Mouse (Mus musculus): ENCODE data around the gene Tgif1. TPM values are rescaled to one million over a fixed set of nuclear protein-coding genes. Genes with fewer than 3 reads are reported as not detected.

The Tgif1 gene
- total and polyA plus RNA-seq, 3 experiments: 44.5 to 74.4 (median 70.6) TPM

DNA sequence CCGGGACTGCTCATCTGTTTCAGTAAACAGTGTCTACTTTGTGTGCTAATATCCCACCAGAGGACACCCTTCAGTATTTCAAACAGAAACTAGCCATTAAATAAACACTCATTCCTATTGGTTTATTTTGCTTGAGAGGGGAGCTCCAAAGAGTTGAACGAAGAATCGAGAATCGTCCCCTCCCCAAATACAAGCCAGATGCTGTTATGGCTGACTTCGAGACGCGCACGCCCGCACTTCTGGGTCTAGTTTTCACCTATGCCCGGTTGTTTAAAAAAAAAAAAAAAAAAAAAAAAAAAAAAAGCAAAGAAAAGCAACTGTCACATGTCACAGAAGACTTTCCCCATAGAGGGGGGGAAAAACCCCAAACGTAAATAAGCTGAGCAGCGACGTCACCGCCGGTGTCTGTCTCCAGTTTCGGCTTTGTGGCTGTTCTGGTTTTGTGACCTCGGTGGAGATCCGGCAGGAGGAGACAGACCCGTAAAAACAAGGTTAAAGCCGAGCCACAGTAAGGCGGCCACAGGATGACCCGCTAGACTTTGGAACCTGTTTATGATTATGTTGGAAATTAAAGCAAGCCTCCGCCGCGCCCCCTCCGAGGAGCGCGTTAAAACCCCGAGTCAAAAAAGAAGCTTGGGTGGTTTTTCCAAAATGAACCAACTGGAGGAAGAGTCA lies 1.2 kb downstream of the Tgif1 start:
- peaks cover 61% of the 10 kb centered on the region for H3K79me2 ChIP-seq (replicated peaks; ENCODE audit: control insufficient read depth, extremely low read depth, insufficient read depth, poor library complexity, severe bottlenecking)
- H3K4me2 ChIP-seq (ENCODE audit: insufficient read depth, low read depth, poor library complexity, severe bottlenecking): peak overlapping the region; percentile 55
- no peak for TF ChIP-seq JUND (conservative IDR thresholded peaks at IDR 0.05; ENCODE audit: low read depth, low read length)
- TF ChIP-seq RAD21 (IDR thresholded peaks at IDR 0.05; ENCODE audit: low read depth, low read length): peak; percentile 45
- peak; percentile 85 for TF ChIP-seq BHLHE40 (IDR thresholded peaks at IDR 0.05; ENCODE audit: low read depth, low read length)
- TF ChIP-seq EP300 (IDR thresholded peaks at IDR 0.05; ENCODE audit: low read length): peak; percentile 58
- peak; percentile 80 for TF ChIP-seq MXI1 (IDR thresholded peaks at IDR 0.05; ENCODE audit: low read depth, low read length)
- TF ChIP-seq CHD1 (IDR thresholded peaks at IDR 0.05; ENCODE audit: low read depth, low read length): no peak; the same call in 1 of the 2 replicates
- no peak; the same call in 1 of the 2 replicates for TF ChIP-seq ELF1 (IDR thresholded peaks at IDR 0.05; ENCODE audit: low read depth, low read length)
- peak; percentile 99 for TF ChIP-seq ZNF384 (IDR thresholded peaks at IDR 0.05; ENCODE audit: low read depth, low read length)
- no peak; the same call in 1 of the 2 replicates for TF ChIP-seq ZKSCAN1 (IDR thresholded peaks at IDR 0.05; ENCODE audit: borderline replicate concordance, low read depth, low read length)
- peak; percentile 93 for TF ChIP-seq SIN3A (IDR thresholded peaks at IDR 0.05; ENCODE audit: low read length)
- TF ChIP-seq HCFC1 (IDR thresholded peaks at IDR 0.05; ENCODE audit: low read depth, low read length): no peak; the same call in 1 of the 2 replicates
- peak; percentile 93 for TF ChIP-seq ETS1 (conservative IDR thresholded peaks at IDR 0.05; ENCODE audit: low read depth, low read length)
- TF ChIP-seq MAX (IDR thresholded peaks at IDR 0.05; ENCODE audit: low read length): peak; percentile 44; the same call in 1 of the 2 replicates
- peak; percentile 85 for TF ChIP-seq TBP (conservative IDR thresholded peaks at IDR 0.05; ENCODE audit: low read depth, low read length)
- peak; percentile 88 for TF ChIP-seq TCF12 (IDR thresholded peaks at IDR 0.05; ENCODE audit: low read depth, low read length)
- TF ChIP-seq USF2 (conservative IDR thresholded peaks at IDR 0.05; ENCODE audit: low read depth, low read length): peak; percentile 64
- peak; percentile 13; the same call in 1 of the 2 replicates for TF ChIP-seq UBTF (IDR thresholded peaks at IDR 0.05; ENCODE audit: low read depth, low read length)
- TF ChIP-seq PAX5 (IDR thresholded peaks at IDR 0.05; ENCODE audit: low read length): no peak
- TF ChIP-seq POLR2AphosphoS2 (IDR thresholded peaks at IDR 0.05; ENCODE audit: low read depth, low read length): peak; percentile 38; the same call in 1 of the 2 replicates
- TF ChIP-seq E2F4 (IDR thresholded peaks at IDR 0.05; ENCODE audit: insufficient replicate concordance, low read depth, low read length): no peak
- peak; percentile 31; the same call in 1 of the 2 replicates for TF ChIP-seq SMC3 (IDR thresholded peaks at IDR 0.05; ENCODE audit: low read depth, low read length)
- TF ChIP-seq GABPA (IDR thresholded peaks at IDR 0.05; ENCODE audit: insufficient replicate concordance, low read depth, low read length): no peak
- peak in 1 of 2 experiments; percentile 55; a peak in 2 of 4 replicates for TF ChIP-seq CTCF (conservative IDR thresholded peaks at IDR 0.05 in 1 of 2, IDR thresholded peaks at IDR 0.05 in 1 of 2; ENCODE audit: low read depth in 2 of 2, low read length in 2 of 2)
- no peak; the same call in none of the 2 replicates for TF ChIP-seq CHD2 (IDR thresholded peaks at IDR 0.05; ENCODE audit: low read length)
- peak; percentile 52 for TF ChIP-seq POLR2A (IDR thresholded peaks at IDR 0.05; ENCODE audit: low read depth, low read length)
- no peak for TF ChIP-seq KAT2A (IDR thresholded peaks at IDR 0.05; ENCODE audit: insufficient replicate concordance, low read length)
- no peak for TF ChIP-seq RCOR1 (conservative IDR thresholded peaks at IDR 0.05; ENCODE audit: low read depth, low read length)
- TF ChIP-seq MYC (IDR thresholded peaks at IDR 0.05; ENCODE audit: low read depth, low read length): peak; percentile 8; the same call in 1 of the 2 replicates
- no peak for TF ChIP-seq ZC3H11A (IDR thresholded peaks at IDR 0.05; ENCODE audit: low read depth, low read length)
- TF ChIP-seq USF1 (IDR thresholded peaks at IDR 0.05; ENCODE audit: low read depth, low read length): peak; percentile 71
- peak; percentile 40; the same call in 1 of the 2 replicates for TF ChIP-seq MAFK (IDR thresholded peaks at IDR 0.05; ENCODE audit: insufficient replicate concordance, low read length)
- TF ChIP-seq JUN (IDR thresholded peaks at IDR 0.05; ENCODE audit: insufficient read depth, low read depth, low read length): no peak; the same call in 1 of the 2 replicates
- no peak; the same call in 1 of the 2 replicates for TF ChIP-seq IRF4 (IDR thresholded peaks at IDR 0.05; ENCODE audit: low read depth, low read length)
- 0 out of 2 replicates have a peak, but pooled peaks have one; percentile 37 for TF ChIP-seq ZMIZ1 (IDR thresholded peaks at IDR 0.05; ENCODE audit: low read depth, low read length)
- peak; percentile 43 for TF ChIP-seq MAZ (IDR thresholded peaks at IDR 0.05; ENCODE audit: low read depth, low read length)
- peak; percentile 89 for TF ChIP-seq MEF2A (IDR thresholded peaks at IDR 0.05; ENCODE audit: borderline replicate concordance, low read depth, low read length)
- TF ChIP-seq NELFE (IDR thresholded peaks at IDR 0.05; ENCODE audit: low read depth, low read length): peak; percentile 70
- TF ChIP-seq NRF1 (IDR thresholded peaks at IDR 0.05; ENCODE audit: low read depth, low read length): no peak
- in situ Hi-C loops (cut with MboI; ENCODE audit: low pct_ligation_motif_present, low pct_unique_long_range_greater_than_20kb, low sequenced_read_pairs): loop anchor here (5.0 kb wide), 1 partner anchor 60 kb away; no protein-coding TSS in a partner anchor
- H3K4me1 ChIP-seq (ENCODE audit: control insufficient read depth in 1 of 2, insufficient read depth in 2 of 2): peaks cover 0 to 16% of the 10 kb centered on the region in 2 experiments; a peak in 3 of 4 replicates
- peaks cover 0 to 24% of the 10 kb centered on the region in 2 experiments for H3K36me3 ChIP-seq (replicated peaks in 1 of 2; ENCODE audit: control insufficient read depth in 1 of 2, insufficient read depth in 1 of 2, low read length in 1 of 2)
- no peaks in the 10 kb centered on the region for H3K9me3 ChIP-seq (replicated peaks; ENCODE audit: low read length)
- H3K9ac ChIP-seq (ENCODE audit: insufficient read depth, low read depth): peak overlapping the region; percentile 97
- H3K4me3 ChIP-seq (replicated peaks in 1 of 3; ENCODE audit: low read depth in 2 of 3, low read length in 2 of 3, poor library complexity in 1 of 3): peak overlapping the region; percentile 83 to 94 (median 87)
- H3K27ac ChIP-seq (ENCODE audit: insufficient read depth, low read depth): peak overlapping the region; percentile 97
- H3K27me3 ChIP-seq (replicated peaks): no peaks in the 10 kb centered on the region
- dilution Hi-C loops (cut with MboI; ENCODE audit: extremely low pct_ligation_motif_present, extremely low pct_unique_long_range_greater_than_20kb, low sequenced_read_pairs): no loop called here
- DNase-seq (ENCODE audit: extremely low read depth): peak; percentile 97

All from CH12.LX (cell line).